Mouse (Mus musculus): ENCODE results near the gene Ascc1. TPM values are rescaled to one million over a fixed set of nuclear protein-coding genes. Genes with fewer than 3 reads are reported as not detected.

The Ascc1 gene
- polyA plus RNA-seq, 1 experiment: 11.9 TPM

GRCm38 (mm10) chr10:59963609-59964008, 39.0 kb upstream of the Ascc1 start:
- no peak for TF ChIP-seq CTCF (IDR thresholded peaks at IDR 0.05; ENCODE audit: extremely low read depth, insufficient read depth, insufficient read length, insufficient replicate concordance)
- no peak for TF ChIP-seq POLR2A (IDR thresholded peaks at IDR 0.05; ENCODE audit: low read depth, low read length)
- peaks cover 1% of the 10 kb centered on the region; the same call in 1 of the 2 replicates for H3K4me1 ChIP-seq (ENCODE audit: control insufficient read depth, insufficient read depth, insufficient read length)
- no peaks in the 10 kb centered on the region for H3K36me3 ChIP-seq (ENCODE audit: control insufficient read depth, insufficient read depth, low read length)
- no peak for DNase-seq (ENCODE audit: low read depth in 1 of 2, low spot score in 2 of 2)
- no peak overlapping the region for H3K27ac ChIP-seq (ENCODE audit: insufficient read depth, low read length)
- H3K27me3 ChIP-seq (ENCODE audit: control insufficient read depth, insufficient read depth, low read length): no peaks in the 10 kb centered on the region
- no peak overlapping the region for H3K4me3 ChIP-seq (ENCODE audit: extremely low read depth, insufficient read depth, insufficient read length)
- 79% methylated on average over 2 of the region's 2 CpGs for WGBS

GRCm38 (mm10) chr10:59964504-59965361, 37.9 kb upstream of the Ascc1 start:
- DNase-seq (ENCODE audit: low read depth in 1 of 2, low spot score in 2 of 2): no peak
- Histone ChIP-seq H3K27ac (ENCODE audit: insufficient read depth, low read length) (peak overlapping the region; percentile 48; the same call in 1 of the 2 replicates), H3K4me3 (ENCODE audit: extremely low read depth, insufficient read depth, insufficient read length) (no peak overlapping the region), H3K27me3 (ENCODE audit: control insufficient read depth, insufficient read depth, low read length) (no peaks in the 10 kb centered on the region), H3K4me1 (ENCODE audit: control insufficient read depth, insufficient read depth, insufficient read length) (peaks cover 4% of the 10 kb centered on the region; the same call in 1 of the 2 replicates), H3K36me3 (ENCODE audit: control insufficient read depth, insufficient read depth, low read length) (no peaks in the 10 kb centered on the region)
- 34% methylated on average over 22 of the region's 23 CpGs for WGBS
- TF ChIP-seq POLR2A (IDR thresholded peaks at IDR 0.05; ENCODE audit: low read depth, low read length): no peak
- no peak for TF ChIP-seq CTCF (IDR thresholded peaks at IDR 0.05; ENCODE audit: extremely low read depth, insufficient read depth, insufficient read length, insufficient replicate concordance)

GRCm38 (mm10) chr10:59965362-59965695, 37.3 kb upstream of the Ascc1 start:
- DNase-seq (ENCODE audit: low read depth in 1 of 2, low spot score in 2 of 2): no peak
- WGBS: 90% methylated on average over 9 of the region's 9 CpGs
- Histone ChIP-seq H3K27me3 (ENCODE audit: control insufficient read depth, insufficient read depth, low read length) (no peaks in the 10 kb centered on the region), H3K36me3 (ENCODE audit: control insufficient read depth, insufficient read depth, low read length) (no peaks in the 10 kb centered on the region), H3K27ac (ENCODE audit: insufficient read depth, low read length) (no peak overlapping the region), H3K4me3 (ENCODE audit: extremely low read depth, insufficient read depth, insufficient read length) (no peak overlapping the region), H3K4me1 (ENCODE audit: control insufficient read depth, insufficient read depth, insufficient read length) (peaks cover 5% of the 10 kb centered on the region; the same call in 1 of the 2 replicates)
- no peak for TF ChIP-seq CTCF (IDR thresholded peaks at IDR 0.05; ENCODE audit: extremely low read depth, insufficient read depth, insufficient read length, insufficient replicate concordance)
- TF ChIP-seq POLR2A (IDR thresholded peaks at IDR 0.05; ENCODE audit: low read depth, low read length): no peak

- WGBS: 95% methylated on average over 8 of the region's 8 CpGs
- no peak for DNase-seq (ENCODE audit: low read depth in 1 of 2, low spot score in 2 of 2)
- no peak overlapping the region for H3K4me3 ChIP-seq (ENCODE audit: extremely low read depth, insufficient read depth, insufficient read length)
- H3K36me3 ChIP-seq (ENCODE audit: control insufficient read depth, insufficient read depth, low read length): no peaks in the 10 kb centered on the region
- TF ChIP-seq POLR2A (IDR thresholded peaks at IDR 0.05; ENCODE audit: low read depth, low read length) (no peak), CTCF (IDR thresholded peaks at IDR 0.05; ENCODE audit: extremely low read depth, insufficient read depth, insufficient read length, insufficient replicate concordance) (no peak)
- no peak overlapping the region for H3K27ac ChIP-seq (ENCODE audit: insufficient read depth, low read length)
- H3K4me1 ChIP-seq (ENCODE audit: control insufficient read depth, insufficient read depth, insufficient read length): peaks cover 9% of the 10 kb centered on the region; the same call in 1 of the 2 replicates
- no peaks in the 10 kb centered on the region for H3K27me3 ChIP-seq (ENCODE audit: control insufficient read depth, insufficient read depth, low read length)
Measured at GRCm38 (mm10) chr10:59965788-59966187, 36.8 kb upstream of the Ascc1 start.

GRCm38 (mm10) chr10:59966743-59967142, 35.9 kb upstream of the Ascc1 start:
- TF ChIP-seq CTCF (IDR thresholded peaks at IDR 0.05; ENCODE audit: extremely low read depth, insufficient read depth, insufficient read length, insufficient replicate concordance): no peak
- no peak for TF ChIP-seq POLR2A (IDR thresholded peaks at IDR 0.05; ENCODE audit: low read depth, low read length)
- WGBS: 94% methylated on average over 6 of the region's 6 CpGs
- Histone ChIP-seq H3K36me3 (ENCODE audit: control insufficient read depth, insufficient read depth, low read length) (no peaks in the 10 kb centered on the region), H3K4me3 (ENCODE audit: extremely low read depth, insufficient read depth, insufficient read length) (no peak overlapping the region), H3K4me1 (ENCODE audit: control insufficient read depth, insufficient read depth, insufficient read length) (peaks cover 17% of the 10 kb centered on the region; the same call in 1 of the 2 replicates), H3K27me3 (ENCODE audit: control insufficient read depth, insufficient read depth, low read length) (no peaks in the 10 kb centered on the region), H3K27ac (ENCODE audit: insufficient read depth, low read length) (no peak overlapping the region)
- no peak for DNase-seq (ENCODE audit: low read depth in 1 of 2, low spot score in 2 of 2)

- WGBS: 71% methylated on average over 6 of the region's 6 CpGs
Measured at GRCm38 (mm10) chr10:59967309-59967942, 35.2 kb upstream of the Ascc1 start.

More at GRCm38 (mm10) chr10:59967309-59967942, 35.2 kb upstream of the Ascc1 start:
- Histone ChIP-seq H3K27ac (ENCODE audit: insufficient read depth, low read length) (peak overlapping the region; percentile 8; the same call in 1 of the 2 replicates), H3K4me3 (ENCODE audit: extremely low read depth, insufficient read depth, insufficient read length) (no peak overlapping the region), H3K27me3 (ENCODE audit: control insufficient read depth, insufficient read depth, low read length) (no peaks in the 10 kb centered on the region), H3K36me3 (ENCODE audit: control insufficient read depth, insufficient read depth, low read length) (no peaks in the 10 kb centered on the region), H3K4me1 (ENCODE audit: control insufficient read depth, insufficient read depth, insufficient read length) (peaks cover 23% of the 10 kb centered on the region; the same call in 1 of the 2 replicates)
- DNase-seq (ENCODE audit: low read depth in 1 of 2, low spot score in 2 of 2): no peak
- TF ChIP-seq POLR2A (IDR thresholded peaks at IDR 0.05; ENCODE audit: low read depth, low read length) (no peak), CTCF (IDR thresholded peaks at IDR 0.05; ENCODE audit: extremely low read depth, insufficient read depth, insufficient read length, insufficient replicate concordance) (no peak)

Data from spleen, adult 2 months (tissue).